Comparison of ENCODE assay signal across 7 mouse cellular contexts in the genomic region with DNA sequence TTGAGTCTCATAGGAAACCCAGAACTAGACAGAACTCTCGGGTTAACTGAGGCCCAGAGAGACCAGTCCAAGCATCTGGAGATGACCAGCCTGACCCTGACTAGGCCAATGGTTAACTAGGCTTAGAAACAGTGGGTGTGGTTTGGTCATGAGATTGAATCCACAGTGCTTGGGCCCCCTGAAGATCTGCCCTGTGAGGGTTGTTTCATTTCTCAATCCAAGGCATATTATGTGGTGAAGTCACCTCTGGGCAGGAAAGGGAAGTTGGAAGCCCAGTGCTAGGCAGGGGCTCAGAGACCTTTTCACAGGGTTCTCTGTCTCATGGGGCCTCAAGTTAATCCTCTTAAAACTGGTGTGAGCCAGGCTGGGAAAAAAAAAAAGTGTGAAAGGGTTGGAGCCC. TPM values are rescaled to one million over a fixed set of nuclear protein-coding genes. Genes with fewer than 3 reads are reported as not detected.
DNase-seq lines count a peak whose midpoint lies in the region; ATAC-seq and TF ChIP-seq lines count a peak whose summit lies in the region.

No protein-coding gene starts in this region.

- TF ChIP-seq POLR2A in lung, adult 2 months (IDR thresholded peaks at IDR 0.05; ENCODE audit: borderline replicate concordance, extremely low read depth, low read depth, low read length) = no peak

- no peaks in the 10 kb centered on the region for H3K9me3 ChIP-seq in lung, embryonic 16.5 days (ENCODE audit: control insufficient read depth, low read length)
- H3K9me3 ChIP-seq in forebrain, postnatal 0 days (ENCODE audit: low read length) = no peaks in the 10 kb centered on the region
- H3K9me3 ChIP-seq in limb, embryonic 13.5 days = no peaks in the 10 kb centered on the region
- H3K9me3 ChIP-seq in stomach, embryonic 14.5 days (ENCODE audit: control insufficient read depth, low read depth, low read length) = no peaks in the 10 kb centered on the region

- peak overlapping the region; percentile 84 for H3K4me3 ChIP-seq in lung, embryonic 16.5 days (ENCODE audit: low read length)
- no peak overlapping the region for H3K4me3 ChIP-seq in lung, adult 2 months (replicated peaks; ENCODE audit: extremely low read depth, low read depth, low read length)
- no peak overlapping the region for H3K4me3 ChIP-seq in forebrain, postnatal 0 days (ENCODE audit: low read depth, low read length)
- no peak overlapping the region for H3K4me3 ChIP-seq in limb, embryonic 13.5 days
- H3K4me3 ChIP-seq in stomach, embryonic 14.5 days (ENCODE audit: low read depth, low read length) = no peak overlapping the region

- ATAC-seq in lung, embryonic 16.5 days (ENCODE audit: low read depth) = no peak
- ATAC-seq in forebrain, postnatal 0 days = no peak
- ATAC-seq in limb, embryonic 13.5 days (ENCODE audit: low FRiP score, low read depth) = no peak
- ATAC-seq in stomach, embryonic 14.5 days (ENCODE audit: insufficient number of reproducible peaks, insufficient read depth, low FRiP score, low read depth) = no peak
- no peak for ATAC-seq in erythroid progenitor cell, adult 5-6 weeks (replicated peaks; ENCODE audit: low FRiP score, poor library complexity, severe bottlenecking)

- no peaks in the 10 kb centered on the region for H3K36me3 ChIP-seq in lung, embryonic 16.5 days (ENCODE audit: control insufficient read depth, insufficient read depth, low read length)
- H3K36me3 ChIP-seq in forebrain, postnatal 0 days (ENCODE audit: insufficient read depth) = 0 out of 2 replicates have a peak, but pooled peaks cover 8% of the 10 kb centered on the region
- H3K36me3 ChIP-seq in limb, embryonic 13.5 days = peaks cover 23% of the 10 kb centered on the region
- no peaks in the 10 kb centered on the region for H3K36me3 ChIP-seq in stomach, embryonic 14.5 days (ENCODE audit: control insufficient read depth, insufficient read depth, low read length)

- no peak for DNase-seq in lung, adult 2 months
- DNase-seq in forebrain, postnatal 0 days = no peak
- DNase-seq in cerebellum, postnatal 25 days = no peak

- H3K4me2 ChIP-seq in lung, embryonic 16.5 days (ENCODE audit: low read depth, low read length) = peak overlapping the region; percentile 99
- peak overlapping the region; percentile 95; the same call in 1 of the 2 replicates for H3K4me2 ChIP-seq in forebrain, postnatal 0 days (ENCODE audit: low read depth)
- peak overlapping the region; percentile 97 for H3K4me2 ChIP-seq in limb, embryonic 13.5 days (replicated peaks)
- H3K4me2 ChIP-seq in stomach, embryonic 14.5 days (replicated peaks; ENCODE audit: low read depth, low read length) = peak overlapping the region; percentile 96

- 59% methylated on average over 1 of the region's 1 CpGs for WGBS in lung, embryonic 16.5 days
- 59% methylated on average over 1 of the region's 1 CpGs for WGBS in lung, adult 2 months
- WGBS in forebrain, postnatal 0 days = 56% methylated on average over 1 of the region's 1 CpGs
- WGBS in limb, embryonic 13.5 days = 59% methylated on average over 1 of the region's 1 CpGs
- 55% methylated on average over 1 of the region's 1 CpGs for WGBS in stomach, embryonic 14.5 days

- peaks cover 40% of the 10 kb centered on the region for H3K4me1 ChIP-seq in lung, embryonic 16.5 days (replicated peaks; ENCODE audit: control insufficient read depth, insufficient read depth, low read length)
- H3K4me1 ChIP-seq in lung, adult 2 months (ENCODE audit: control insufficient read depth, insufficient read depth, low read length) = peaks cover 9% of the 10 kb centered on the region; the same call in 1 of the 2 replicates
- peaks cover 8% of the 10 kb centered on the region for H3K4me1 ChIP-seq in forebrain, postnatal 0 days (ENCODE audit: insufficient read depth)
- H3K4me1 ChIP-seq in limb, embryonic 13.5 days = peaks cover 44% of the 10 kb centered on the region
- peaks cover 20% of the 10 kb centered on the region for H3K4me1 ChIP-seq in stomach, embryonic 14.5 days (ENCODE audit: control insufficient read depth, insufficient read depth, low read length)

- peak overlapping the region; percentile 27; the same call in 1 of the 2 replicates for H3K9ac ChIP-seq in lung, embryonic 16.5 days (ENCODE audit: low read length)
- no peak overlapping the region for H3K9ac ChIP-seq in forebrain, postnatal 0 days
- H3K9ac ChIP-seq in limb, embryonic 13.5 days = peak overlapping the region; percentile 86; the same call in 1 of the 2 replicates
- no peak overlapping the region for H3K9ac ChIP-seq in stomach, embryonic 14.5 days (replicated peaks; ENCODE audit: low read depth, low read length)

- peaks cover 5% of the 10 kb centered on the region; the same call in 1 of the 2 replicates for H3K27me3 ChIP-seq in lung, embryonic 16.5 days (ENCODE audit: control insufficient read depth, insufficient read depth, low read depth, low read length)
- H3K27me3 ChIP-seq in forebrain, postnatal 0 days (ENCODE audit: insufficient read depth, low read length) = 0 out of 2 replicates have a peak, but pooled peaks cover 7% of the 10 kb centered on the region
- H3K27me3 ChIP-seq in limb, embryonic 13.5 days = peaks cover 15% of the 10 kb centered on the region
- H3K27me3 ChIP-seq in stomach, embryonic 14.5 days (ENCODE audit: control insufficient read depth, insufficient read depth, low read length) = no peaks in the 10 kb centered on the region; the same call in 1 of the 2 replicates

- H3K27ac ChIP-seq in lung, embryonic 16.5 days (ENCODE audit: low read length) = peak overlapping the region; percentile 1; the same call in 1 of the 2 replicates
- H3K27ac ChIP-seq in forebrain, postnatal 0 days (ENCODE audit: low read depth, low read length) = no peak overlapping the region
- H3K27ac ChIP-seq in limb, embryonic 13.5 days = no peak overlapping the region
- H3K27ac ChIP-seq in stomach, embryonic 14.5 days (ENCODE audit: low read length) = no peak overlapping the region

- TF ChIP-seq CTCF in lung, adult 2 months (IDR thresholded peaks at IDR 0.05; ENCODE audit: insufficient read depth, low read length) = no peak
- no peak for TF ChIP-seq CTCF in forebrain, postnatal 0 days (IDR thresholded peaks at IDR 0.05; ENCODE audit: low read depth)

RNA-seq across cellular contexts. Expression of gene Mfsd12, which starts 1.6 kb away (rescaled TPM):
- polyA plus RNA-seq in lung, embryonic 16.5 days (2015; fragmentation: Nextera tagmentation; extraction: Ambion mirVana) = 13.7 and 13.9 TPM in 2 replicates
- 33.3 and 39.9 TPM in 2 replicates for polyA plus RNA-seq in lung, adult 2 months (2012; rRNA removed)
- total RNA-seq in forebrain, postnatal 0 days (2014; rRNA removed) = 19.8 and 23.4 TPM in 2 replicates
- 10.1 TPM in 2 replicates for polyA plus RNA-seq in forebrain, postnatal 0 days (2015; fragmentation: Nextera tagmentation; extraction: Ambion mirVana)
- 12.2 and 13.6 TPM in 2 replicates for polyA plus RNA-seq in limb, embryonic 13.5 days (2015; fragmentation: Nextera tagmentation; extraction: Ambion mirVana)
- 4.7 and 4.8 TPM in 2 replicates for polyA plus RNA-seq in stomach, embryonic 14.5 days (2014; fragmentation: Nextera tagmentation; extraction: Ambion mirVana)
- 15.9 and 18.7 TPM in 2 replicates for total RNA-seq in erythroid progenitor cell, adult 5-6 weeks (2015; ENCODE audit: low replicate concordance)
- 29.7 and 33.0 TPM in 2 replicates for total RNA-seq in erythroid progenitor cell, adult 5-6 weeks (2017; ENCODE audit: low replicate concordance)

RNA-seq across cellular contexts. Expression of gene 4930404N11Rik, which starts 6.8 kb away (rescaled TPM):
- polyA plus RNA-seq in lung, embryonic 16.5 days (2015; fragmentation: Nextera tagmentation; extraction: Ambion mirVana) = 2.0 and 2.2 TPM in 2 replicates
- 21.9 and 25.8 TPM in 2 replicates for polyA plus RNA-seq in lung, adult 2 months (2012; rRNA removed)
- not detected in 2 replicates for total RNA-seq in forebrain, postnatal 0 days (2014; rRNA removed)
- polyA plus RNA-seq in forebrain, postnatal 0 days (2015; fragmentation: Nextera tagmentation; extraction: Ambion mirVana) = 0.16 and 0.20 TPM in 2 replicates
- 0.97 and 1.0 TPM in 2 replicates for polyA plus RNA-seq in limb, embryonic 13.5 days (2015; fragmentation: Nextera tagmentation; extraction: Ambion mirVana)
- polyA plus RNA-seq in stomach, embryonic 14.5 days (2014; fragmentation: Nextera tagmentation; extraction: Ambion mirVana) = 0.43 and 0.59 TPM in 2 replicates
- total RNA-seq in erythroid progenitor cell, adult 5-6 weeks (2015; ENCODE audit: low replicate concordance) = 5.4 and 15.1 TPM in 2 replicates
- total RNA-seq in erythroid progenitor cell, adult 5-6 weeks (2017; ENCODE audit: low replicate concordance) = 12.3 and 14.8 TPM in 2 replicates

RNA-seq across cellular contexts. Expression of gene Hmg20b, which starts 8.6 kb away (rescaled TPM):
- 90.6 and 93.2 TPM in 2 replicates for polyA plus RNA-seq in lung, embryonic 16.5 days (2015; fragmentation: Nextera tagmentation; extraction: Ambion mirVana)
- polyA plus RNA-seq in lung, adult 2 months (2012; rRNA removed) = 106 and 134 TPM in 2 replicates
- 15.1 and 21.6 TPM in 2 replicates for total RNA-seq in forebrain, postnatal 0 days (2014; rRNA removed)
- 25.1 and 25.2 TPM in 2 replicates for polyA plus RNA-seq in forebrain, postnatal 0 days (2015; fragmentation: Nextera tagmentation; extraction: Ambion mirVana)
- 106 and 109 TPM in 2 replicates for polyA plus RNA-seq in limb, embryonic 13.5 days (2015; fragmentation: Nextera tagmentation; extraction: Ambion mirVana)
- polyA plus RNA-seq in stomach, embryonic 14.5 days (2014; fragmentation: Nextera tagmentation; extraction: Ambion mirVana) = 98.6 TPM in 2 replicates
- total RNA-seq in erythroid progenitor cell, adult 5-6 weeks (2015; ENCODE audit: low replicate concordance) = 49.9 and 58.7 TPM in 2 replicates
- total RNA-seq in erythroid progenitor cell, adult 5-6 weeks (2017; ENCODE audit: low replicate concordance) = 18.1 and 24.4 TPM in 2 replicates

RNA-seq across cellular contexts. Expression of gene Gipc3, which starts 15.8 kb away (rescaled TPM):
- 0.05 and 0.10 TPM in 2 replicates for polyA plus RNA-seq in lung, embryonic 16.5 days (2015; fragmentation: Nextera tagmentation; extraction: Ambion mirVana)
- polyA plus RNA-seq in lung, adult 2 months (2012; rRNA removed) = 10.3 and 11.2 TPM in 2 replicates
- 0.15 TPM in 1 of 2 replicates, not detected in the other for total RNA-seq in forebrain, postnatal 0 days (2014; rRNA removed)
- not detected in 2 replicates for polyA plus RNA-seq in forebrain, postnatal 0 days (2015; fragmentation: Nextera tagmentation; extraction: Ambion mirVana)
- 0.06 TPM in 1 of 2 replicates, not detected in the other for polyA plus RNA-seq in limb, embryonic 13.5 days (2015; fragmentation: Nextera tagmentation; extraction: Ambion mirVana)
- polyA plus RNA-seq in stomach, embryonic 14.5 days (2014; fragmentation: Nextera tagmentation; extraction: Ambion mirVana) = 0.07 TPM in 1 of 2 replicates, not detected in the other
- not detected in 2 replicates for total RNA-seq in erythroid progenitor cell, adult 5-6 weeks (2015; ENCODE audit: low replicate concordance)
- total RNA-seq in erythroid progenitor cell, adult 5-6 weeks (2017; ENCODE audit: low replicate concordance) = not detected in 2 replicates

RNA-seq across cellular contexts. Expression of gene Fzr1, which starts 19.5 kb away (rescaled TPM):
- 95.4 and 105 TPM in 2 replicates for polyA plus RNA-seq in lung, embryonic 16.5 days (2015; fragmentation: Nextera tagmentation; extraction: Ambion mirVana)
- 59.3 and 61.8 TPM in 2 replicates for polyA plus RNA-seq in lung, adult 2 months (2012; rRNA removed)
- 60.2 and 67.2 TPM in 2 replicates for total RNA-seq in forebrain, postnatal 0 days (2014; rRNA removed)
- 128 and 132 TPM in 2 replicates for polyA plus RNA-seq in forebrain, postnatal 0 days (2015; fragmentation: Nextera tagmentation; extraction: Ambion mirVana)
- 111 and 112 TPM in 2 replicates for polyA plus RNA-seq in limb, embryonic 13.5 days (2015; fragmentation: Nextera tagmentation; extraction: Ambion mirVana)
- 81.3 and 88.7 TPM in 2 replicates for polyA plus RNA-seq in stomach, embryonic 14.5 days (2014; fragmentation: Nextera tagmentation; extraction: Ambion mirVana)
- total RNA-seq in erythroid progenitor cell, adult 5-6 weeks (2015; ENCODE audit: low replicate concordance) = 235 and 246 TPM in 2 replicates
- 247 and 266 TPM in 2 replicates for total RNA-seq in erythroid progenitor cell, adult 5-6 weeks (2017; ENCODE audit: low replicate concordance)

Comparison
In these comparisons a context has a peak if more than half of its experiments do, and no peak if none do; other contexts are left out.
1. H3K9ac ChIP-seq: peak in lung, embryonic 16.5 days (single experiment) and limb, embryonic 13.5 days (single experiment); none in forebrain, postnatal 0 days (single experiment) and stomach, embryonic 14.5 days (single experiment).
2. Peak in every context shown above with its lines, with median percentiles within 50 percentile points of each other: H3K4me2 ChIP-seq.